Mouse (Mus musculus): ENCODE data around the gene Tm9sf2.

DNA sequence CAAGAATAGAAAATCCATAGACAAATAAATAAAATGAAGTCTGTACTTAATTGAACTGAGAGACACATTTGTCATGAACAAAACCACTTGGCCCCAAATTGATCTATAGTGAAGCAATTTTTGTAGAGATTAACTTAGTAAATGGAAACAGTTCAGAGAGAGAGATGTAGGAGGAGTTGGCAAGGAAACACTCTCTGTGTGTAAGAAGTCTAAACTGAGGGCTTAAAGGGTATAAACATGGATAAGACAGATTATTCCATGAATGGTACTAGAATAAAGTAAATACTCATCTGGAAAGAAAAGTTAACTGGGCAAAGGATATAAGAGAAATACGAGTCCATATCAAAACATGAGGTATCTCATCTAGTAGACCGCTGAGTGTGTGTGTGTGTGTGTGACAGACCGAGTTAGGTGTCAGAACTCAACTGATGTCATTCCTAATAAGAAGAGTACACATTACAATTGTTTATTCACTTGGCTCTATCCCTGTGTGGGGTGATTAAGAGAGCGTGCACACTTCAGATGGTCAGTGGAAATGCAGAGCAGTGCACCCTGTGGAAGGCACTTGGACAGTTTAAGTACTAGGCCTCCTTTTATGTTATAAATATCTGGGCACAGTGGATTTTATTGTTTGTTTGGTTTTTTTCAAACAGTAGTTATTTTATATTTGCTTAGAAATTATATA is 36.9 kb downstream of the Tm9sf2 start:
- TF ChIP-seq CTCF (IDR thresholded peaks at IDR 0.05; ENCODE audit: low read depth, low read length) (no peak), POLR2A (IDR thresholded peaks at IDR 0.05; ENCODE audit: extremely low read depth, insufficient read depth, low read length) (no peak)
